Mouse (Mus musculus) C2C12 (cell line): ENCODE measurements around the gene Mfsd13b.

Experiments used
- CEBPB ChIP-seq: IDR thresholded peaks from one replicate; pipeline ENCODE4 v1.6.1; 2011; ENCODE audit warnings: low read depth, mild to moderate bottlenecking, control low read depth, moderate library complexity
- CTCF ChIP-seq: IDR thresholded peaks from one replicate; pipeline ENCODE4 v1.5.1; 2011; ENCODE audit not compliant: control insufficient read depth, insufficient read depth, insufficient read length
- MAX ChIP-seq: IDR thresholded peaks from one replicate; pipeline ENCODE4 v1.6.1; 2011; ENCODE audit warnings: mild to moderate bottlenecking, control low read depth
- MYOD1 ChIP-seq: IDR thresholded peaks from one replicate; pipeline ENCODE4 v1.6.1; 2011; ENCODE audit warnings: low read depth; ENCODE audit not compliant: control insufficient read depth, insufficient read length
- MYOG ChIP-seq: IDR thresholded peaks from one replicate; pipeline ENCODE4 v1.6.1; 2011; ENCODE audit not compliant: control insufficient read depth, insufficient read length; ENCODE audit errors: extremely low read depth
- USF1 ChIP-seq: IDR thresholded peaks from one replicate; pipeline ENCODE4 v1.6.1; 2011; ENCODE audit warnings: low read depth, mild to moderate bottlenecking, control low read depth, moderate library complexity

GRCm38 (mm10) chr7:121043004-121043403, 60.7 kb downstream of the Mfsd13b start:
- no peak for TF ChIP-seq USF1
- TF ChIP-seq CTCF = no peak
- TF ChIP-seq CEBPB = no peak
- TF ChIP-seq MAX = no peak
- no peak for TF ChIP-seq MYOG
- no peak for TF ChIP-seq MYOD1
